Mouse (Mus musculus) CH12.LX (cell line): ENCODE results near the gene Odf2l.

Source experiments
- CTCF ChIP-seq, 2 experiments: IDR thresholded peaks in 1 of 2; conservative IDR thresholded peaks in 1 of 2; 2 replicates each; pipeline ENCODE4 v1.5.1; 2011 to 2012; ENCODE audit warnings: low read depth in 2 of 2, low read length in 2 of 2, improper control_type of control experiment in 1 of 2, inconsistent platforms in 1 of 2, mild to moderate bottlenecking in 1 of 2, moderate library complexity in 1 of 2
- EP300 ChIP-seq: IDR thresholded peaks from 2 replicates; pipeline ENCODE4 v1.6.1; 2011; ENCODE audit warnings: low read length, improper control_type of control experiment
- HCFC1 ChIP-seq: IDR thresholded peaks from 2 replicates; pipeline ENCODE4 v1.6.1; 2012; ENCODE audit warnings: low read depth, mild to moderate bottlenecking, inconsistent platforms, low read length, improper control_type of control experiment
- KAT2A ChIP-seq: IDR thresholded peaks from 2 replicates; pipeline ENCODE4 v1.6.1; 2012; ENCODE audit warnings: low read length, improper control_type of control experiment, inconsistent platforms; ENCODE audit not compliant: insufficient replicate concordance
- NELFE ChIP-seq: IDR thresholded peaks from 2 replicates; pipeline ENCODE4 v1.6.1; 2011; ENCODE audit warnings: low read depth, low read length, improper control_type of control experiment
- NRF1 ChIP-seq: IDR thresholded peaks from 2 replicates; pipeline ENCODE4 v1.6.1; 2014; ENCODE audit warnings: low read depth, mild to moderate bottlenecking, inconsistent platforms, low read length, improper control_type of control experiment, moderate library complexity
- POLR2A ChIP-seq: IDR thresholded peaks from 2 replicates; pipeline ENCODE4 v1.6.1; 2011; ENCODE audit warnings: low read depth, mild to moderate bottlenecking, improper control_type of control experiment, low read length
- ZC3H11A ChIP-seq: IDR thresholded peaks from 2 replicates; pipeline ENCODE4 v1.6.1; 2012; ENCODE audit warnings: low read depth, mild to moderate bottlenecking, inconsistent platforms, low read length, improper control_type of control experiment
- ZKSCAN1 ChIP-seq: IDR thresholded peaks from 2 replicates; pipeline ENCODE4 v1.6.1; 2012; ENCODE audit warnings: low read depth, inconsistent platforms, low read length, improper control_type of control experiment, borderline replicate concordance

GRCm38 (mm10) chr3:145191972-145192371, 73.6 kb downstream of the Odf2l start:
- TF ChIP-seq HCFC1 (no peak), POLR2A (no peak), CTCF (conservative IDR thresholded peaks at IDR 0.05 in 1 of 2, IDR thresholded peaks at IDR 0.05 in 1 of 2; ENCODE audit: low read depth in 2 of 2, low read length in 2 of 2) (no peak), EP300 (peak; percentile 83), NRF1 (no peak), NELFE (no peak), ZC3H11A (no peak), KAT2A (no peak), ZKSCAN1 (no peak)
